Mouse (Mus musculus) frontal cortex, postnatal 14 days (tissue): Measurements from ENCODE around the gene Kbtbd13.

Experiments
- DNase-seq, 2 experiments: peaks; one replicate each; pipeline ENCODE4 v3.0.0; 2022; ENCODE audit warnings: low spot score in 2 of 2

Kbtbd13 gene

DNA sequence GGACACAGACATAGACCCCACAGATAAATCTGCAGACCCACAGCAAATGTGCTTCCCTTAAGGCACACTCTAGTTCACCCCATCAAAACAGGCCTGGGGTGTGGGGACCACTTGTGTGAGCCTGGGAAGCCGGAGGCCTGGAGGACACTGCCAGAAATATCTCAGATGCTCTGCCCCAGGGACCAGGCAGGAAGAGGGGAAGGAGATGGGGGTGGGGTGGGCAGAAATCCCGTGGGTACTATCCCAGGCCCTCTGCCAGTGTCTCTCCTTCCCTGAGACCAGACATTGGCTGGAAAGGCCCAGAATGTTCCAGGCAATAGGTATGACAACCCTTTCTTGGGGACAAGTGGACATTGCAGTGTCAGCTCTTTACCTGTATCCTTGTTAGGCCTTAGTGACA is 2.2 kb upstream of the Kbtbd13 start:
- DNase-seq: no peak

DNA sequence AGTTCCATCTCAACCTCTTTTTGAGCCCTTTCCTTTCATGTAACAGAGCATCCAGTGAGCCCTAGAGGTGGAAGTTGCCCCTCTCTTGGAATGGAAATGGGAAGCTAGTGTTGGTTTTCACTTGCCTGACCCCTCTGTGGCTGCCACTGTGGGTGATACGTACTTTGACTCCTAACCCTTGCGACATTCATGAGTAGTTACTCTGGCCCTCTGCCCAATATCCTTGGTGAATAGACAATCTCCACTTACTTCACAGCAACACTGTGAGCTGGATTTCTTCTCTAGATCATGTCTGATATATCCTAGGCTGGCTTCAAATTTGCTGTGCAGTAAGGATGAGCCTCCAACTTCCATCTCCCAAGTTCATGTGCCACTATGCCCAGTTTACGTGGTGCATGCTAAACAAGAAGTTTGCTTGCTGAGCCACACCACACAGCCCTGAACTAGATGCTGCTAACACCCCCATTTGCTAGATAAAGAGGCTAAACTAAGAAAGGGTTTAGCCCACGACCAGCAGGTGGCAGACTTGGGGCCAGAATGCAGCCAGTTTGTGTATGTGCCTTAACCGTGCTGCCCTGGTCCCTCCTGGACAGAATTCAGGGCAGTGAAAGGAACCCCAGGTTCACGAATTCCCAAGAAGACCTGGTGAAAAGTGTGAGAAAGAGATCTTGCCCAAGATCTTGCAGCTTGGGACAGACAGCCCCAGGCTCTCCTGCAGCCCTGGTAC is 1.3 kb upstream of the Kbtbd13 start:
- DNase-seq: peak in 1 of 2 experiments; percentile 35

DNA sequence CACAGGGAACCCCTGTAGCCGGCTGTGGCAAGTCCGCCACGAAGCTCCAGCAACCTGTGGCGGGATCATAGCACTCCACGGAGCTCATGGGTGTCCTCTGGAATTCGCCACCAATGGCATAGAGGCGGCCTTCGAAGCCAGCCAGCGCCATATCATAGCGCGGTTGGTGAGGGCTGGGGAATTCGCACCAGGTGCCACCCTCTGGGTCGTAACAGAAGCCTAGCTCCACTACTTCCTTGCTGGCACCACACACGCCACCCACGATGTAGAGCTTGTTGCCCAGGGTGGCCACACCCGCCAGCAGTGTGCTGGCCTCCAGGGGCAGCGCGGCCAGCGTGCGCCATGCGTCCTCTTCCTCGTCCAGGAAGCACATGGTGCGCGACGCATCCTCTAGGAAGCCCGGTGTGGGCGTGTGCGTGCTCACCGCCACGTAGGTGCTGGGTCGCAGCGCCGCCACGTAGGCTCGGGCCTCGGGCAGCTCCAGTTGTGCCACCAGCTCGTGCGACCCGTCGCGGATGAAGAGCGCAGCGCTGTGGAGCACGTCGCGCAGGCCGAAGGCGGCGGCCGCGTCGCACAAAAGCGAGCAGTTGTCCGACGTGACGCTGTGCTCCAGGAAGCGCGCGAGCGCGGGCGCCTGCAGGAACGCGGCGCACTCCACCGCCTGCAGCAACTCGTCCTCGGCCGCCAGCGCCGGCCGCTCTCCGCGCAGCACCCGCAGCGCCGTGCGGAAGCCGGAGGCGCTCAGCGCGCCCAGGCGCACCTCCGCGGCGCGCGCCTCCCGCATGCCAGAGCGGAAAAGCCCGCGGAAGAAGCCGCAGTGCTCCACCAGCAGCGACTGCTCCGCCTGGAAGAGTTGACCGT is 470 bp downstream of the Kbtbd13 start:
- DNase-seq: no peak

DNA sequence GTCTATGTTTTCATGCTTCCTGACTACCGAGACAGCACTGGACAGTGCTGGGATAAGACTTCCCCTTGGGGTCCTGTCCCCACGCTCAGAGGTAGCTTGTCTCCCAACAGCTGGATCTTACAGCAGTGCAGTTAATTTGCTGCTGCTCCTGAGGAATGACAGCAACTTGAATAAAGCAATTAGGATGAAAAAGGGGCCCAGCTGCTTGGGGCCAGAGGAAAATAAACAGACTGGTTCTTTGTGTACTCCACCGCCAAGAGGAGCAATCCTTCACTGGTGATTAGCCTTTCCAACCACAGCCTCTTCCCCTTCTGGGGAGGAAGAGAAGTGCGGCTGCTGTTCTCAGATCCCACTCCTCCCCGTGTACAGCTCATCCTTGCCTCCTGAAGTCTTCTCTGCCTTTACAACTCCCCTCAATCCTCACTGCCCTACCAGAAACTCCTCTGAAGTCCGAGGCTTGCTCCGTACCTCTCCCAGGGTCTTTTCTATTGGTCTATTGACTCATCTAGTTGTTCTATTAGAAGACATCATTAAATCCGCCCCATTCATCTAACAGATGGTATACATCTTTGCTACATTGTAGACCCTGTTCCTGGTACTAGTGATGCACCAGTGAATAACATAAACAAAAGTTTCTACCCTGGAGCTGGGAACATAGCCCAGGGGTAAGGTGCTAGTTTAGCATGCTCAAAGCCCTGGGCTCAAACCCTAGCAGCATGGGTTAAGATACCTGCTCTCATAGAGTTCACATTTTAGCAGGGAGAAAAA is 4.9 kb downstream of the Kbtbd13 start:
- no peak for DNase-seq

DNA sequence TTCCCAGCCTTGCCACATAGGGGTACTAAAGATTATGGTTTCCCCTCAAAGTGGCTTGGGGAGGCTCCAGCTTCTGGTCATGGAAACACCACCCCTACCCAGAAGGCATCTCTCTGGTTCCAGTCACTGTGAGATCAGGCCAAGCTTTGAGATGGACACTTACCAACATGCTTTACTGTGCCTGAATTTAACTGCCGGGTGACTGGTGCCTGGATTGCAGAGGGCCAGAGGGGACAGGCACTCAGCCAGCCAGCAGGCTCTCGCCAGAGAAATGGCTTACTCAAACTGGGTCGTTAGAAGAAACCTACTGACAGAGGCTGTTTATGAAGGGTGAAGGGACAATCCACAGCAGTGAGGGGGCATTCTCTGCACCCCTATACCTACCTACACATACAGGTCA is 7.2 kb downstream of the Kbtbd13 start:
- DNase-seq: no peak

DNA sequence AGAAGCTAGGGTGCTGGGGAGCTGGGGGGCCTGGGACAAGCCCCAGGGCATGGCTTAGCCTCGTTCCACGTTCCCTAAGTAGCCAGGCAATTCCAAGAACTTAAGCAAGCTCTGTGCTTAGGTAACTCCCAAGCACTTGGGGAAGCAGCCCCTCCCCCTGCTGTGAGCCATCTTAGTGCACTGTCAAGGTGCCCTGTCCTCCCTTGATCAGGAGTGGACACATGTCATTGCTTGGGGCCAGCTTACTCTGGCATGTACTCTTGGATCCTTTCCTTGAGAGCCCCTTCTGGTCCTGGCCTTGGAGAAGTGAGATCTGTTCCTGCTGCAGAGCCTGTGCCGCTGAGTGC is 8.7 kb downstream of the Kbtbd13 start:
- DNase-seq: no peak

DNA sequence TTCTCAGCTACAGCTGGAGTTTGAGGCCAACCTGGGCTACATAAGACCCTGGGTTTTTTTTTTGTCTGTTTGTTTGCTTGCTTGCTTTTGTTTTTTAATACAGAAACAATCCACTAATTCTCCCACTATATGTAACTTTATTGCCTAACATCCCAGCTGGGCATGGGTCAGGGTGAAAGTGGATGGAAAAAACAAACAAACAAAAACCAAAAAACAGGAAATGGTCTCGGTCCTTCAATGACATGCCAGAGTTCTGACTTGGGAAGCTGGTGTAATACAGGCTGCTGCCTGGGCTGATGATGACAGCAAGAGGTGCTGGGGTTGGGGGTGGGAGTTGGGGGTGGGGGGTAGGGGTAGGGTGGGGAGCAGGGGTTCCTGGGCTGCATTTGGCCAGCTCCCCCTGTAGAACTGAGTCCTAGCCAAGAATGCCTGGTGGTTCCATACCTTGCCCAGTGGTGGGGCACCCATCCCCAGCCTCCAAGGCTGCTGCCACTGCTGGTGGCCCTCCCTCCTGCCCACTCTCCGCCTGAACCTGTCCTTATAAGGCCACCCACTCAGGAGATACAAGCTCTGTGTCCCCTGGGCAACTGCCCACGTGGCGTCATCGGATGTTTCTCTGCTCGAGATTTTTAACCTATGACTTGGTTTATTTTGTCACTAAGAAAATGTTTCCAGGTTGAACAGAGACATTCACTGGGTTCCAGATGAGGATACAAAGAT is 9.3 kb downstream of the Kbtbd13 start:
- DNase-seq: no peak

DNA sequence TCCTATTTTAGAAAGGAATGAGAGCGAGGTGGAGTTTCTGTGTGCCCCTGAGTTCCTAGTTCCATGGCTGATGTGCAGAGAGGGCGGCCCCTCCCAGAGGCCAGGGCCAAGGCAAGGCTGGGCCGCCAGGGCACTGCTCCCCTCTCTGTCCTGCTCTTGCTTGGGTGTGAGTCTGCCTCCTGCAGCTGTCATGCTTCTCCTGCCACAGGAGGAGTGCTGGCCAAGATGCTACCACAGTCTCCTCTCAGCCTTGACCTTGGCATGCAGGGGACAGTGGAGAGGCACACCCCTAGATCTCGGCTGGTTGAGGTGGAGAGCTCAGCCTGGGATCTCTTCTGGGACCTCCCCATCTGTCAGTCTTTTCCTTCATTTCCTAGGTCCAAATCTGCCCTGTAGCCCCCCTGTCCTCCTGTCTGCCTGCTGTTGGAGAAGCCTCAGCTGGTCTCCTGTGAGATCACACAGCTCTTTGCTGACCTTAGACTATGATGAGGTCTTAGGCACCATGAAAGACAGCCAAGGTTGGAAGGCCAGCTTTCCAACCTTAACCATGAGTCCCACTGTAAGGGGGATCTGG is 10.3 kb downstream of the Kbtbd13 start:
- no peak for DNase-seq

DNA sequence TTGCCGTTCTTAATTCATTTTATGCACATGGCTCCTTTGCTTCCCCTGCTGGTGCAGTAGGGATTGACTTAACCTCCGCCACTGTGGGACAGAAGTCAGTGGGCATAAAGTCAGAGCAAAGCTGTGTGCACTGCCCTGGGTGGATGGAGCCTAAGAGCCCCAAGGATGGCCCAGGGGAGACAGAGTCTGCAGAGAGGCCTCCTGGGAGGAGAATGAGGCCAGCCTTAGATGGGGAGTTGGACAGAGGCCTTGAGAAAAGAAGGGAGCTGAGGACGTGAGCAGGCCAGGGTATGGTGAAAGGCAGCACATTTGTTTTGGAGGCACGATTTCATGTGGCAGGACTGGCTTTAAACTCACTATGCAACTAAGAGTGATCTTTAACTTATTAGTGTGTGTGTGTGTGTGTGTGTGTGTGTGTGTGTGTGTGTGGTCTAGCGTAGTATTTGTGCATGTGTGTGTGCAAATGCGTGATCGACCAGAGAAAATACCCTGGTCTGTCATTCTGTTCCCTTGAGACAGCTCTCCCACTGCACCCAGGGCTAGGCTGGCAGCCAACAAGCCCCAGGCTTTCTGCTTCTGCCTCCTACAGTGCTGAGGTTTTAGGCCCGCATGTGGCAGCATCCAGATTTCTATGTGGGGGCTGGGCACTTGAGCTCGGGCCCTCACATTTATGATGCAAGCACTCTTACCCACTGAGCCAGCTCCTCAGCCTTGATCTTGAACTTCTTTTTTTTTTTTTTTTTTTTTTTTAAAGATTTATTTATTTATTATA is 16.1 kb downstream of the Kbtbd13 start:
- peak; percentile 51 to 54 for DNase-seq

DNA sequence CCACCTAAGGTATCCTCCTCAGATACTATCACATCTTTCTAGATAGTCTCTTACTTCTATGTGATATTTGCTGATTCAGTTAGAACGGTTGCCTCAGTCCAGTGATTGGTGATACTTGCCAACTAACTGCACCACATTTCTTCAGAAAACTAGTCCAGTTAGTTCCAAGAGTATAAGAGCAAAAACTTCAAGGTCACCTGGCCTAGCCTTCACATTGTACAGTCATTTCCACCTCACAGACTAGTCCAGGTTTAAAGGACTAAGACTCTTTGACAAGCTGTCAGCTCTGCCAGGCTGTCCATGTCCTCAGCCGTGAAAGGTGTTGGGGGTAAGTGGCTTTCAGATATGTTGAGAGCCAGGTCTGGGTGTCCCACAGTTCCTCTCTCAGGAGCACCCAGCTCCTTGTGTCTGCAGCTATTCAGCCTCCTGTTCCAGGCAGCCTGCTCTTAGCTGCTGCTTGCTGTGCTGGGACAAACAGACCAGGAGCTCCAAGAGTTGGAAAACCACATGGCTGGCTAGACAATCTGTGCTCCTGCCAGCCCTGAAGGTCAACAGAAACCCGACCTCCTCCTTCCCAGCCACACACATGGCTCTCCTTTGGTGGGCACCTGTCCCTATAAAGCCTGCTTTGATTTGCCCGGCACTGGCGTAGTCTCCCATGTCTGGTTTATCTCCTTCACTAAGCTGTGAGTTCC is 16.8 kb downstream of the Kbtbd13 start:
- no peak for DNase-seq

DNA sequence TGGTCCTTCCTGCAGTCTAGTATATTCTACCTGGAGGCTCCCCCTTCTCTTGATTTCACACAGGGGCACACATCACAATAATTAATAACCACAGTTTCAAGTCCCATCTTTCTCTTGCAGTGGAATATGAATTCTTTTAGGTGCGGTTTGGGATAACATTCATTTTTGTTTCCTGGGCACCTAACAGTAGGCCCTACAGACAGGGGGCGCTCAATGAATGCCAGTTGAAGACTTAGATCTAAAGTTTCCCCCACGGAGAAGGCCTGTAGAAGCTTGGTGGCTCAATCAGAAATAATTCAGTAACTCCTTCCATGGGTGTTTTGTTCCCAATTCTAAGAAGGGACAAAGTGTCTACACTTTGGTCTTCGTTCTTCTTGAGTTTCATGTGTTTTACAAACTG is 19.0 kb downstream of the Kbtbd13 start:
- no peak for DNase-seq

DNA sequence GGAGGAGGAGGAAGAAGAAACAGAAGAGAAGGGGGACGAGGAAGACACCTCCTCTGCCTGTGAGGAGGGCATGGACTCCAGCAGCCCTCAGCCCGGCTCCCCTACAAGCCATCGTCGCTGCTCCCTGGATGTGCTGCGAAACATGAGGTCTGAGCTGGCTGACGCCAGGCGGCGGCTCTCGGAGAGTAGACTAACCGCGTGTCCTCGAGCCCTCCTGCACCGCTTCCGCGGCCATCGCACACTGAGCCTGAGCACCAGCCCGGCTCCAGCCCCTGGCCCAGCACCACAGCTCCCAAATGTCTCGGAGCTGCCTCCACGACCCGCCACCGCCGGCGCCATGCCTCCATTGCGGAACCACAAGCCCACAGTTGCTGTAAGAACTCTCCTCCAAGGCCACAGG is 19.7 kb downstream of the Kbtbd13 start:
- DNase-seq: no peak

DNA sequence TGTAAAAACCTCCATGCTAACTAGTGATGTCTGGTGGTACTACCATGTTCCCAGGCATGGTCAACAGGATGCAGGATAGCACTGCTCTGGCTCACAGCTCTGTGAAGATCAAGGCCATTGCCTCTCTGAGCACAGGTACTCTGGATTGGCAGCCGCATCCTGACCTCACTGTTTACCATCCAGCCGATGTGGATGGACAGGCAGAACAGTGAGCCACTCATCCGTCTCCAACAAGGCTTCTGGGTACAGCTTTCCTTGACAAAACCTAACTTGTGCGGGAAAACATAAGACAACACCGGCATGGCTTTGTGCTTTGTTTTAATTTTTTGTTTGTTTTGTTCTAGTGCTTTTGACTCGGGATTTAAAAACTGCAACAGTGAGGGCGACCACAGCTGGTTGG is 25.7 kb downstream of the Kbtbd13 start:
- DNase-seq: no peak

DNA sequence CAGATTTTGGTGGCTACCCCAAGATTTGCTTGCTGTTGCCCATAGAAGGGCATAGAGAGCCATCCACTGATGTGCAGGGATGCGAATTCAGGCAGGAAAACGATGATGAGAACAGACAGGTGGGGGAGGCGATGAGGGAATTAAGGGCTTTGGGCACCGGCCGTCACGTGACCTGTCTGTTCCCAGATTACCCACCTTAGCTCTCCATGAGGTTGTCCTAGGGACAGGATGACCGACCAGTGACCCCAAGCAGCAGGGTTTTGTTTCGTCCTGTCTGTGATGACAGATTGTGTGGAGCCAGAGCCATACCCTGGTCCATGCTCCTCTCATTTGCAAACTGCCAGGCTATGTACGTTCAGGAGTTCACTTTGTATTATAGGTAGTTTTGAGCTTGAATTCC is 27.8 kb downstream of the Kbtbd13 start:
- no peak for DNase-seq

DNA sequence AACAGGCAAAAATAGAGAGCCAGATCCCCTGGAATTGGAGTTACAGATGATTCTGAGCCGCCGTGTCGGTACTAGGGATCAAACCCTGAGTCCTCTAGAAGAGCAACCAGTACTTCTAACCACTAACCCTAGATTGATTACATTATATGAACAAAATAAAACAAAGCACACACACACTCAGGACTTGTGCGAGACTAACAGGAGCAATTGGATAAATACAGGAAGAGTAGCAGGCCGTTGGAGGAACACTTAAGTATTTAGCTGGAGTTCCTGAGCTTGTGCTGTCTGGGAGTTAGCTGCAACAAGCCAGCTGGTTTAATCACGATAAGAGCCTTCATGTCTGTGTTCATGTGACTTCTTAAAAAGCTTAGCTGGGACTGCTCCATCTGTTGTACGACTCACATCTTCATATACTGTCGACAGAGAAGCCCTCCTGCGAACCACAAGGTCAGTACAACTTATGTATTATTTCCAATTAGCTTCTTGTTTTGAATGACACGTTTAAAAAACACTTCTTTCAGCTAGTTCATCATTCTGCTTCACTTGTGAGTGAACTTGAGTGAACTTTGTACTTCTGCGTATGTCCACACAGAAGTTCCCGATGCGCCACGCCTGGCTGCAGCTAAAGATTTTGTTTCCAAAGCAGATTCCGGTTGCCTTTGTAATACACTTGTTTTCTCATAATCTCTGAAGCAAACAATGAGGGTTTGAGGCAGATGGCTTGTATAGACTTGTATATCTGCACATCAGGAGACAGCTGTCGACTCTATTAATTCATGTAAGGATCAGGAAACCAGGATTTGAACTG is 30.6 kb downstream of the Kbtbd13 start, which contains the start of gene Ubap1l:
Gene Ubap1l (plus strand): TSS at position 401 of the 808 bp plus-strand sequence.
- no peak for DNase-seq

DNA sequence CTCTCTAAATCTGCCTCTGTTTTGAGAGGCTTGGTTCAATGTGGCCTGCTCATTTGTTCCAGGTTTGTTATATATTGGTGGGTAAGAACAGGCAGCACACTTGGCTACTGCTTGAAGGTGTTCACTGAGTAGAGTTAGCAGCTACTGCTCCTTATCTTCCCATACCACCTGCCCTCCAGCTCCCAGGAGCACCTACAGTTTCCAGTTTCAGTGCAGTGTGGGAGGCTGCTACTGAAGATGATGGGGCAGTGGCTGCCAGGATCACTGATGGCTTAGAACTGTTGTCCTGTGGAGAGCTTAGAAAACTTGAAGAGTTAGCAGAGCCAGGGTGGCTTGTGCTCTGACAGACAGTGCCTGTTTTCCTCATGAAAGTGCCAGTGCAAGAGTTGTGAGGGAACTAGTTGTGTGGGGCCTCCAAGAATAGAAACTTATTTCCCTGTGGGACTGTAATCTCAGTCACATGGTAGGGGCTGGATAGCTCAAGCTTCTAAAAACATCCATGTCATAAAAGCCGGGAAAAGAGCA is 32.4 kb downstream of the Kbtbd13 start:
- no peak for DNase-seq

DNA sequence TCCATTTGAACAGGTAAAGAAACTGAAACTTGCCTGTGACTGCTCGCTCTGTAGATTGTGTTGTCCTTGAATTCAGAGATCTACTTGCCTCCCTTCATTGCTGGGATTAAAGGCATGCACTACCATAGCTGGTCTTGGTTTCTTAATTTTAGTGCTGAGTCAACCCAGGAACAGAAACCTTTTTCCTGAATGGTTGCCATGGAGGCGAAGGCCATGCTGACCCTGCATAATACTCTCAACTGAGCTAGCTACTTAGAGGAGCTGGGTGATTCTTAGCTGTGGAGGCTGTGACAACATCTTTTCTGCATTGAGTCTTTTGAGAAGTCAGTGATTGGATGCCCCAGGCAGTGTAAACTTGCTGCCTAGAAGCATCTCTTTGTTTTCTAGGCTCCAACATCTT is 34.5 kb downstream of the Kbtbd13 start:
- no peak for DNase-seq

DNA sequence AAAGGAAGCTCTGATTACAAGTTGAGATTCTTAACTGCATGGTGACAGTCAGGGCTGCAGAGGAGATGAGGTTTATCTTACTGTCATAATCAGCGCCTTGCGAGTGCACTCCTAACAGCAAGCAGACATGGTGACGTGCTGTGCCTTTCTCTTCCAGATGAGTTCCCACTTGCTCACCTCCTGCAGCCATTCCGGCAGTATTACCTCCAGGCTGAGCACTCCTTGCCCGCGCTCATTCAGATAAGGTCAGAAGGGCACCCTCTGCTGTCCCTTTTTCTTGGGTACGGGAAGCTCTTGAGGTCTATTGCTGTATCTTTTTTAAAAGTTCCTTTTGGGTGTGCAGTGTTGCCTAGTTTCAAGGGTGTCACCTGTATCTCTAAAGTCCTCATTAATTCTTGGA is 34.9 kb downstream of the Kbtbd13 start:
- no peak for DNase-seq

DNA sequence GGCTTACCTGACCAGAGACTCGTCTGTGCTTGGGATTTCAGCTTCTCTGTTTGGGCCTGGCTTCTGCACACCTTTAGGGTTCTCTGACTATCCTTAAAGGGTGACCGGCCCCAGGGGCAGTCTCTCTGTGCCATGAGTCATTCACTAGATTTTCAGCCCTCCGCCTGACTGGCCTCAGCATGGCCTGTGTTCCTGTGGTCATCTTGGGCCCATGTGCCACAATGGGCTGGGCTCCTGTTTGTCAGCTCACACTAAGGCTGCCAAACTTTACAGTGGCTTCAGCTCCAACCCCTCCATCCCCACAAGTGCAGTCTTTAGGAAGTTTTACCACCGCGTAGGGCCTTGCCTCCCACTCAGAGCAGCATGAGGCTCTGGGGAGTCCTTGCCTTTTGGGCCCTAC is 38.2 kb downstream of the Kbtbd13 start:
- no peak for DNase-seq
